Mouse (Mus musculus) C2C12 (cell line): Measurements from ENCODE around the gene Zfp91. TPM values are rescaled to one million over a fixed set of nuclear protein-coding genes. Genes with fewer than 3 reads are reported as not detected.

Source experiments
- polyA plus RNA-seq: library from polyadenylated mRNA; unstranded; fragments of >200 nt; fragmentation: generic; extraction: Trizol; gene quantifications from one replicate; pipeline ENCODE4 v1.2.1, GENCODE M21; 2012; ENCODE audit warnings: missing spikeins

The Zfp91 gene
- polyA plus RNA-seq, 1 experiment = 25.0 TPM

Other genes with a start within 250 kb of the Zfp91 start
- gene Gm4952, start 196.2 kb downstream of the Zfp91 start, polyA plus RNA-seq = not detected
- gene Glyat, start 162.8 kb downstream of the Zfp91 start, polyA plus RNA-seq = 0.08 TPM
- gene Olfr1442, start 125.7 kb downstream of the Zfp91 start, polyA plus RNA-seq = not detected
- gene Olfr1443, start 118.0 kb downstream of the Zfp91 start, polyA plus RNA-seq = not detected
- gene Keg1, start 100.3 kb downstream of the Zfp91 start, polyA plus RNA-seq = not detected
- 1.4 TPM for gene Cntf, start 30.5 kb downstream of the Zfp91 start, polyA plus RNA-seq
- 0.11 TPM for gene Lpxn, start 67 bp upstream of the Zfp91 start, polyA plus RNA-seq
- gene Gm5244, start 50.6 kb upstream of the Zfp91 start, polyA plus RNA-seq = not detected
- not detected for gene Olfr1444, start 61.2 kb upstream of the Zfp91 start, polyA plus RNA-seq
- gene Olfr1445, start 87.7 kb upstream of the Zfp91 start, polyA plus RNA-seq = not detected
- gene Olfr1446, start 97.4 kb upstream of the Zfp91 start, polyA plus RNA-seq = not detected
- gene Olfr1447, start 107.6 kb upstream of the Zfp91 start, polyA plus RNA-seq = not detected
- not detected for gene Olfr1448, start 128.3 kb upstream of the Zfp91 start, polyA plus RNA-seq
- not detected for gene Olfr1449, start 134.7 kb upstream of the Zfp91 start, polyA plus RNA-seq
- not detected for gene Olfr1450, start 154.1 kb upstream of the Zfp91 start, polyA plus RNA-seq
- gene Olfr1451, start 198.9 kb upstream of the Zfp91 start, polyA plus RNA-seq = not detected
- gene Olfr1453, start 232.2 kb upstream of the Zfp91 start, polyA plus RNA-seq = not detected